Mouse (Mus musculus) liver, postnatal 0 days (tissue): ENCODE measurements at regions not wholly inside any gene's neighbourhood (a gene's known extent, or its start where the extent isn't known, plus 50 kb on each side); places are given as distances from the start of the nearest gene placed in this dataset.
A peak's percentile ranks its signal among the peaks of the same experiment; 100 is the strongest.

ENCODE experiments used
- ATAC-seq: fragments of 200-750 bp; cut with Nextera tagmentation; 2 replicates; pipeline ENCODE4 v1.8.0; 2017; ENCODE audit warnings: mild to moderate bottlenecking, moderate library complexity
- DNase-seq: peaks from one replicate; pipeline ENCODE4 v3.0.0-alpha.2; 2016
- H3K27ac ChIP-seq: fragments of 300-500 bp; sonication (generic); 2 replicates; pipeline ENCODE4 v1.5.1; 2014; ENCODE audit warnings: antibody characterized with exemption, moderate library complexity, mild to moderate bottlenecking, low read depth
- H3K27me3 ChIP-seq: fragments of 300-500 bp; sonication (generic); 2 replicates; pipeline ENCODE4 v1.6.1; 2014; ENCODE audit warnings: low read length, control low read depth, mixed read lengths; ENCODE audit not compliant: insufficient read depth
- H3K36me3 ChIP-seq: fragments of 300-500 bp; sonication (generic); replicated peaks from 2 replicates; pipeline ENCODE4 v1.6.1; 2014; ENCODE audit warnings: mild to moderate bottlenecking, control low read depth, low read length, moderate library complexity, mixed read lengths; ENCODE audit not compliant: insufficient read depth
- H3K4me1 ChIP-seq: fragments of 300-500 bp; sonication (generic); 2 replicates; pipeline ENCODE4 v1.6.1; 2014; ENCODE audit warnings: antibody characterized with exemption, mild to moderate bottlenecking, control low read depth; ENCODE audit not compliant: insufficient read depth
- H3K4me2 ChIP-seq: fragments of 300-500 bp; sonication (generic); 2 replicates; pipeline ENCODE4 v1.6.1; 2014; ENCODE audit warnings: low read depth, mild to moderate bottlenecking, low read length, moderate library complexity, mixed read lengths
- H3K4me3 ChIP-seq: fragments of 300-500 bp; sonication (generic); 2 replicates; pipeline ENCODE4 v1.5.1; 2014; ENCODE audit warnings: low read depth, low read length
- H3K9ac ChIP-seq: fragments of 300-500 bp; sonication (generic); replicated peaks from 2 replicates; pipeline ENCODE4 v1.6.1; 2014; ENCODE audit warnings: mild to moderate bottlenecking, moderate library complexity
- H3K9me3 ChIP-seq: fragments of 300-500 bp; sonication (generic); 2 replicates; pipeline ENCODE4 v1.6.1; 2016; ENCODE audit warnings: mild to moderate bottlenecking, control low read depth, low read length, mixed read lengths
- CTCF ChIP-seq: sonication (generic); IDR thresholded peaks from 2 replicates; pipeline ENCODE4 v1.5.1; 2016; ENCODE audit warnings: antibody characterized with exemption, low read depth
- EP300 ChIP-seq: IDR thresholded peaks from 2 replicates; pipeline ENCODE4 v1.6.1; 2016; ENCODE audit warnings: antibody characterized with exemption, low read depth, mild to moderate bottlenecking
- WGBS: fragments of 180-500 bp; shearing (Covaris S2); extraction: QIAGEN DNeasy Blood & Tissue Kit; methylation state at CpG from one replicate; pipeline ENCODE4 v1.1.7; 2014; ENCODE audit not compliant: insufficient replicate concordance; 5-methylcytosine and 5-hydroxymethylcytosine counted together

- H3K36me3 ChIP-seq, result no peaks in the 10 kb centered on the region
- H3K4me2 ChIP-seq, result no peak overlapping the region
- WGBS, result 66% methylated on average over 7 of the region's 7 CpGs
- ATAC-seq (no peak), DNase-seq (no peak)
- H3K27ac ChIP-seq, result no peak overlapping the region
- no peaks in the 10 kb centered on the region for H3K4me1 ChIP-seq
- no peak overlapping the region for H3K4me3 ChIP-seq
- no peak overlapping the region for H3K9ac ChIP-seq
- no peak for TF ChIP-seq CTCF
- TF ChIP-seq EP300, result no peak
- H3K9me3 ChIP-seq, result no peaks in the 10 kb centered on the region
- H3K27me3 ChIP-seq, result no peaks in the 10 kb centered on the region
These were observed 59.7 kb upstream of the Tbx20 start for GRCm38 (mm10) chr9:24833766-24834165.

DNA sequence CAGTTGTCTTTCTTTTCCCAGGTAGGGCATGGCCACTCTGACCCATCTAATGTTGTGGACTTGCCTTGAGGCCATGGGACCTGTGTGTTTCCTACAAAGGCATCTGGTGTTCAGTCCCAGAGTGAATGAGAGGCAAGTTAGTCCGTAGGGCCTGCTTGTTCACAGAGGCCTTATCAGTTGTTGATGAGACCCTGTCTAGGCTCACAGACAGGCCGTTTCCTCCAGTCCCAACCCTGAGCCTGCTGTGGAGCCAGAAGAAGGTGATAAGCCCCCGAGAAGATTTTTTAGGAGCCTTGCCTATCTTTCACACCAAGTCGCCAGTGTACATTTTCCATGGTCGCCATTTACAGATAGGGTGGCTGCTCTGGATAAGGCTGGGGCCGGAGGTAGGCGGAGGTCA is 74.1 kb upstream of the Tbx20 start:
- no peaks in the 10 kb centered on the region for H3K4me1 ChIP-seq
- H3K27me3 ChIP-seq, result no peaks in the 10 kb centered on the region
- WGBS, result 36% methylated on average over 7 of the region's 7 CpGs
- ATAC-seq (no peak), DNase-seq (no peak)
- H3K9me3 ChIP-seq, result no peaks in the 10 kb centered on the region
- H3K9ac ChIP-seq, result no peak overlapping the region
- no peaks in the 10 kb centered on the region for H3K36me3 ChIP-seq
- H3K27ac ChIP-seq, result no peak overlapping the region
- TF ChIP-seq EP300 (no peak), CTCF (no peak)
- H3K4me2 ChIP-seq, result no peak overlapping the region
- H3K4me3 ChIP-seq, result no peak overlapping the region

DNA sequence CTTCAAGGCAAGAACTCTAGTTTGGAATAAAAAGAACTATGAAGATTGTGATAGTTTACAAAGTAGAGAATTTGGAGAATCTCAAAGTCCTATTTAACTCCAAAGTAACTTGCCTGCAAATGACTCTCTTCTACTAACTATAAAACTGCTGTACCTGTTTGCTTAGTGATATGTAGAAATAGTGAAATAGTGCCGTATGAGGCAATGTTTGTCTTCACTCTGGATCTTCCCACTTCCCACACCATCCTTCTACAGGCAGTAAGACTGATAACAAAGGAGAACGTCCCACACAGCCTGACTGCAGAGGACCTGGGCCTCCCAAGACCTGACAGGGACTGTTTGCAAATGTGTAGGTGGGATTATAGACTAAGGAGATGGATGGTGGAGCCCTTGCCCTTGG is 85.4 kb upstream of the Tbx20 start:
- Histone ChIP-seq H3K4me3 (no peak overlapping the region), H3K9ac (no peak overlapping the region), H3K27me3 (no peaks in the 10 kb centered on the region), H3K4me1 (no peaks in the 10 kb centered on the region), H3K9me3 (no peaks in the 10 kb centered on the region), H3K4me2 (no peak overlapping the region), H3K27ac (no peak overlapping the region), H3K36me3 (no peaks in the 10 kb centered on the region)
- ATAC-seq (peak; percentile 50; the same call in 1 of the 2 replicates), DNase-seq (no peak)
- TF ChIP-seq CTCF, result no peak
- no peak for TF ChIP-seq EP300
- 38% methylated on average over 2 of the region's 2 CpGs for whole genome bisulfite sequencing

DNA sequence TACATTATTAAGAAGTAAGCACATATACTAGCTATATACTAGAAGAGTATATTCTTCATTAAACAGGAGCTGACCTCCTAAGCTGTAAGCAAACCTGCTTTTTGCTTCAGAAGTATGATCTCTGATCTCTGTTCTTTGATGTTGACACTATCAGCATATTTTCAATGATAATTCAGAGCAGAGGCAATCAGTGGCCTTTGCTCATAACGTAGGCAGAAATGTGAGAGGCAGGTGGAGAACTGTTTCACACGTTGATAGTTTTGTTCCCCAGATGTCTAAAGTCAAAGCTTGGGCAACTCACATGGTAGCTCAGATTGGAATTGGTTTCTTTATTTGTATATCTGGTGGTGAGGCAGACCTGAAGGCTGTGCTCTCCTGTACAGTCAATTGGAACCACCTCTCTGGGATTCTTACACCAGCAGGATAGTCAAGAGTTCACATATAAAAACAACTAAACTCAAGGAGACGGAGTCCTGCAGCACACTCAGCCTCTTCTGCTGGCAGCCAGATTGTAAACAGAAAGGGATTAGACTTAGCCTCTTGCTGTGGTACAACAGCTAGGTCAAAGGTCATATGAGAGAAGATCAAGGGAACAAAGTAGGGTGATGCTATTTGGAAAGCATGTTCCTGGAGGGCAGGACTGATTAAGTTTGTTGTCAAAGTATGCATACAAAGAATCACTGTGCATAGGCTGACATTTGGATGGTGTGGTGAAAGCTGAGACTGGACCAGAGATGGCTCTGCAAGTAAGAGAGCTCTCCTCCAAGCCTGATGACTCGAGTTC is 92.5 kb upstream of the Tbx20 start:
- Histone ChIP-seq H3K4me1 (no peaks in the 10 kb centered on the region; the same call in 1 of the 2 replicates), H3K4me3 (no peak overlapping the region), H3K27ac (0 out of 2 replicates have a peak overlapping the region, but pooled peaks have one; percentile 35), H3K27me3 (no peaks in the 10 kb centered on the region), H3K9me3 (no peaks in the 10 kb centered on the region), H3K4me2 (no peak overlapping the region), H3K36me3 (no peaks in the 10 kb centered on the region), H3K9ac (no peak overlapping the region)
- WGBS, result 51% methylated on average over 4 of the region's 4 CpGs
- TF ChIP-seq EP300, result no peak
- TF ChIP-seq CTCF, result no peak
- ATAC-seq (peak; percentile 60), DNase-seq (no peak)

DNA sequence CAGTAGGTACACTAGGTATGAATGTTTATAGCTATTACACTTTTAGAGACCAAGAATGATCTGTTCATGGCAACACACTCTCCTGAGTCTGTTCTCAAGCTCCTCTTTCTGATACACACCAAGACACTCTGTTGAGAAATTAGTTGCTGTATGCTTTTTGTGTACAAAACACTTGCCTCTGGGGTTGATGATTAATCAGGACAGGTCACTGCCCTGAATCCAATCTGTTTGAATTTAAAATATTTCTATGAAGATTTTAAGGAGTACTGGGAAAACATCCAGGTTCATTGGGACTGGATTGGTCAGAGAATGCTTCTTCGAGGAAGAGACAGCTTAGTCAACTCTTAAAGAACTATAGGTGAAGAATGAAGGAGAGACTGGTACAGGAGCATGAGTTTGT is 94.6 kb upstream of the Tbx20 start:
- no peaks in the 10 kb centered on the region for H3K27me3 ChIP-seq
- no peak for TF ChIP-seq EP300
- TF ChIP-seq CTCF, result no peak

DNA sequence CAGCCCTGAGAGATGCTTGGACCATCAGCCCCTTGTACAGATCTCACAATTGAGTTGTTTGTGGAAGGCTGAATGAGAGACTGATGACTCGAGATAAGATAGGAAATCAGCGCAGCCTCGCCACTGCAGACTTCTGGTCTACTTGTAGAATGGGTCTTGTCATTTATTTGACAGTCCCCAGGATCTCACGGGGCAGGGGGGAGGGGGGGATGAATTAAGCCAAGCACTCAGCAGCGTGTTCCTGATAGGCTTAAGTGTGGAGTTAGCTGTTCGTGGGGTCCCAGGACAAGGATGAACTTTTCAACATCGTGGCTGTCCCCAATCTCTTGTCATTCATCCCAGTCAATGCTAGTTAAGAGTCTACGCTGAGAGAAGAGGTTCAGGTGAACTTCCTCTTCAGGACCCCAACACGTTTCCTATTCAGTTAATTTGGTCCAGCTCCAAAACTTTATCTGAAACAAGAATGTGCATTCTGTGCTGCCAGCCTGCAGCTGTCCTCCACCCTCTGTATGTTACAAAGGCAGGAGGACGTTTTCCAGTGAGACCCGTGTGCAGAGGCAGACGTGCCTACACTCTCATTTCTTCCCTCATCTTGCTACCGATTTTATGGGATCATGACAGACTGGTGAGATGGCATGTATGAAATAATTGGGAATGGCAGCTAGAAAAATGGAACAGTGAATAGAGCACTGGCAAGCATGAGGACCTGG is 100.5 kb upstream of the Tbx20 start:
- H3K27me3 ChIP-seq, result no peaks in the 10 kb centered on the region
- ATAC-seq (no peak), DNase-seq (no peak)
- no peak overlapping the region for H3K4me3 ChIP-seq
- no peak overlapping the region for H3K9ac ChIP-seq
- no peaks in the 10 kb centered on the region for H3K9me3 ChIP-seq
- H3K4me1 ChIP-seq, result no peaks in the 10 kb centered on the region
- 47% methylated on average over 13 of the region's 13 CpGs for WGBS
- no peaks in the 10 kb centered on the region for H3K36me3 ChIP-seq
- H3K4me2 ChIP-seq, result no peak overlapping the region
- no peak for TF ChIP-seq EP300
- TF ChIP-seq CTCF, result no peak
- no peak overlapping the region for H3K27ac ChIP-seq

More for the DNA sequence above, 94.6 kb upstream of the Tbx20 start:
- ATAC-seq, result no peak
- no peak overlapping the region for H3K27ac ChIP-seq
- no peak overlapping the region for H3K4me3 ChIP-seq
- no peak for DNase-seq
- WGBS, result 45% methylated on average over 1 of the region's 1 CpGs
- H3K4me1 ChIP-seq, result no peaks in the 10 kb centered on the region; the same call in 1 of the 2 replicates
- no peak overlapping the region for H3K4me2 ChIP-seq
- H3K9ac ChIP-seq, result no peak overlapping the region
- no peaks in the 10 kb centered on the region for H3K36me3 ChIP-seq
- no peaks in the 10 kb centered on the region for H3K9me3 ChIP-seq
